Mouse (Mus musculus) retina, embryonic 14.5 days (tissue): ENCODE results near the gene Gm21310.
"Not testable (repeated sequence)": the region's sequence is repeated elsewhere in the genome, so short reads cannot be mapped to it uniquely, and the experiment has no call there.

Source experiments
- DNase-seq: peaks from one replicate; pipeline ENCODE4 v3.0.0-alpha.2; 2015; ENCODE audit warnings: low spot score

Gene Gm21310

GRCm38 (mm10) chrY:10147083-10147482 lies at the start of gene Gm21310:
TSS of gene Gm21310 (minus strand) at chrY:10147183.
- not testable (repeated sequence) for DNase-seq
